Mouse (Mus musculus): Measurements from ENCODE around the gene Mas1.

Gene Mas1

GRCm38 (mm10) chr17:12815885-12816284 lies 52.1 kb downstream of the Mas1 start:
- DNase-seq, result no peak

- no peak for DNase-seq
Observed at GRCm38 (mm10) chr17:12814502-12814901, 53.4 kb downstream of the Mas1 start.

- DNase-seq, result no peak
Observed at GRCm38 (mm10) chr17:12810973-12811303, 57.0 kb downstream of the Mas1 start.

GRCm38 (mm10) chr17:12810103-12810972 lies 57.6 kb downstream of the Mas1 start:
- DNase-seq, result peak; percentile 71 to 77

GRCm38 (mm10) chr17:12808851-12809250 lies 59.1 kb downstream of the Mas1 start:
- DNase-seq, result no peak

- no peak for DNase-seq
Observed at GRCm38 (mm10) chr17:12804584-12805445, 63.1 kb downstream of the Mas1 start.

- no peak for DNase-seq
Observed at GRCm38 (mm10) chr17:12801861-12802540, 65.9 kb downstream of the Mas1 start.

- no peak for DNase-seq
Observed at GRCm38 (mm10) chr17:12799368-12800275, 68.3 kb downstream of the Mas1 start.

GRCm38 (mm10) chr17:12798571-12798970 lies 69.4 kb downstream of the Mas1 start:
- DNase-seq, result no peak

- DNase-seq, result no peak
Observed at GRCm38 (mm10) chr17:12797427-12798029, 70.4 kb downstream of the Mas1 start.

- DNase-seq, result no peak
Observed at GRCm38 (mm10) chr17:12796633-12797032, 71.3 kb downstream of the Mas1 start.

GRCm38 (mm10) chr17:12793660-12794406 lies 74.1 kb downstream of the Mas1 start:
- DNase-seq, result no peak

- DNase-seq, result no peak
Observed at GRCm38 (mm10) chr17:12792422-12793206, 75.3 kb downstream of the Mas1 start.

GRCm38 (mm10) chr17:12791420-12791819 lies 76.5 kb downstream of the Mas1 start:
- no peak for DNase-seq

- DNase-seq, result no peak
Observed at GRCm38 (mm10) chr17:12791079-12791406, 76.9 kb downstream of the Mas1 start.
